Mouse (Mus musculus): ENCODE data around the gene Ppara.

- TF ChIP-seq CTCF (IDR thresholded peaks at IDR 0.05; ENCODE audit: borderline replicate concordance, insufficient read depth, low read depth, low read length) = no peak
- no peak for TF ChIP-seq POLR2A (IDR thresholded peaks at IDR 0.05; ENCODE audit: borderline replicate concordance, insufficient read depth, low read length)
Observed at GRCm38 (mm10) chr15:85795516-85795915, 60.7 kb downstream of the Ppara start.
